Mouse (Mus musculus) cortical plate, adult 2 months (tissue): ENCODE results near the gene As3mt. TPM values are rescaled to one million over a fixed set of nuclear protein-coding genes. Genes with fewer than 3 reads are reported as not detected.

ENCODE experiments used
- H3K27ac ChIP-seq: fragments of 200-500 bp; 2 replicates; pipeline ENCODE4 v1.5.1; 2012; ENCODE audit warnings: low read length, control low read depth, inconsistent platforms; ENCODE audit not compliant: insufficient read depth
- H3K4me1 ChIP-seq: fragments of 200-500 bp; 2 replicates; pipeline ENCODE4 v1.6.1; 2011; ENCODE audit warnings: low read length; ENCODE audit not compliant: control insufficient read depth, insufficient read depth
- H3K4me3 ChIP-seq: fragments of 200-500 bp; 2 replicates; pipeline ENCODE4 v1.5.1; 2011; ENCODE audit warnings: mild to moderate bottlenecking, low read length, control low read depth; ENCODE audit not compliant: insufficient read depth
- CTCF ChIP-seq: fragments of 200-500 bp; IDR thresholded peaks from 2 replicates; pipeline ENCODE4 v1.5.1; 2011; ENCODE audit warnings: mild to moderate bottlenecking, control low read depth, low read length; ENCODE audit not compliant: insufficient read depth; ENCODE audit errors: extremely low read depth
- POLR2A ChIP-seq: fragments of 200-500 bp; IDR thresholded peaks from 2 replicates; pipeline ENCODE4 v1.6.1; 2011; ENCODE audit warnings: mild to moderate bottlenecking, low read length, control low read depth; ENCODE audit not compliant: insufficient read depth; ENCODE audit errors: extremely low read depth
- polyA plus RNA-seq: library from polyadenylated mRNA; depleted of rRNA; stranded (reverse); fragments of >200 nt; gene quantifications from 2 replicates; pipeline ENCODE4 v1.2.3, GENCODE M21; 2012

Gene As3mt
- polyA plus RNA-seq, 1 experiment = 15.5 TPM

GRCm38 (mm10) chr19:46670691-46671090, 36.6 kb upstream of the As3mt start:
- Histone ChIP-seq H3K4me1 (no peaks in the 10 kb centered on the region), H3K27ac (no peak overlapping the region), H3K4me3 (no peak overlapping the region)
- TF ChIP-seq POLR2A (no peak), CTCF (peak; percentile 87)

DNA sequence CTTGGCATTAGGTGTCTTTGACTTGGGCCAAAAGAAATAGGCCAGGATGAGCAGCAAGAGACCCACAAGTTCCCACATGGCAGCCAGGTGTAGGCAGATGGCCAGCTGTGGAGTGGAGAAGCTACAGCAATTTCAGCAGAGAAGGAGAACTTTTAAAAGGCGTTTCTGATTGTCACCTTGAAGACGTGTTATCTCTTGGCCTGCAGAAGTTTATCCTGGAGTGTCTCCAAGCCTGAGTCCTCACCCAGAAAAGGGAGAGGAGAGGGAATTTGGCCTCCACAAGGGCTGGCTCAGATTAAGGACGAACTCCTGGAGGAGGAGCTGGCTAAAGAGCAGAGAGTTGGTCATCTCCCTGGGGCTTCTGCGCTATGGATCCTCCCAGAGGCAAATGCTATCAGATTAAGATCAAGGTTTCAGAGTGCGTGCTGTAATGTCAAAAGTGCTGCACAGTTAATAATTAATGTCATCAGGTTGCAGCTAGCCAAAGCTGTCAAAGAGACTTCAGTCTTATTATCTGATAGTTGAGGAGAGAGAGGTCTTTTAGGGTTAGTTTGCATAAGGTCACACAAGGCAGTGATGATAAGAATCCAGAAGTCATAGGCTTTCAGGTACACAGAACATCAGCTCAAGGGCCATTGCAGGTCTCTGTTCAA, 34.4 kb upstream of the As3mt start, which contains the start of gene Cyp17a1:
TSS of gene Cyp17a1 (minus strand) at position 407 of the 653 bp plus-strand sequence.
- Histone ChIP-seq H3K27ac (no peak within 1 kb of the TSS), H3K4me3 (no peak within 1 kb of the TSS), H3K4me1 (no peaks in the 10 kb centered on the region)
- no peak for TF ChIP-seq POLR2A
- no peak for TF ChIP-seq CTCF

DNA sequence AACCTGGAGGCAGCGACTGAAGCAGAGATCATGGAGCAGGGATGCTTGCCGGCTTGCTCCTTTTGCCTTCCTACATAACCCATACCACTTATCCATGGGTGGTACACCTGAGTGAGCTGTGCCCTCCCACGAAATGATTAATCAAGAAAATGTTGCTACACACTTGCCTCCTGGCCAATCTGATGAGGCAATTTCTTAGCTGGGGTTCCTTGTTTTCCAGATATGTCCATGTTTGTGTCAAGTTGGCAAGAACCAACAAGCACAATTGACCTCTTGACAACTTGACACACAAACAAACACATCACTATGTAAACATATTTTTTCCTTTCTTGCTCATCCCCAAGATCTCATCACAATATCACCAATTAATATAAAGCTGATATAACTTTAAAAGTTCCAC, 31.6 kb upstream of the As3mt start:
- TF ChIP-seq CTCF (no peak), POLR2A (no peak)
- Histone ChIP-seq H3K4me3 (no peak overlapping the region), H3K4me1 (no peaks in the 10 kb centered on the region), H3K27ac (no peak overlapping the region)

- H3K27ac ChIP-seq = no peak overlapping the region
- no peak for TF ChIP-seq POLR2A
- no peak for TF ChIP-seq CTCF
- H3K4me1 ChIP-seq = no peaks in the 10 kb centered on the region
- H3K4me3 ChIP-seq = no peak overlapping the region
Measured at GRCm38 (mm10) chr19:46679720-46680383, 27.4 kb upstream of the As3mt start.

DNA sequence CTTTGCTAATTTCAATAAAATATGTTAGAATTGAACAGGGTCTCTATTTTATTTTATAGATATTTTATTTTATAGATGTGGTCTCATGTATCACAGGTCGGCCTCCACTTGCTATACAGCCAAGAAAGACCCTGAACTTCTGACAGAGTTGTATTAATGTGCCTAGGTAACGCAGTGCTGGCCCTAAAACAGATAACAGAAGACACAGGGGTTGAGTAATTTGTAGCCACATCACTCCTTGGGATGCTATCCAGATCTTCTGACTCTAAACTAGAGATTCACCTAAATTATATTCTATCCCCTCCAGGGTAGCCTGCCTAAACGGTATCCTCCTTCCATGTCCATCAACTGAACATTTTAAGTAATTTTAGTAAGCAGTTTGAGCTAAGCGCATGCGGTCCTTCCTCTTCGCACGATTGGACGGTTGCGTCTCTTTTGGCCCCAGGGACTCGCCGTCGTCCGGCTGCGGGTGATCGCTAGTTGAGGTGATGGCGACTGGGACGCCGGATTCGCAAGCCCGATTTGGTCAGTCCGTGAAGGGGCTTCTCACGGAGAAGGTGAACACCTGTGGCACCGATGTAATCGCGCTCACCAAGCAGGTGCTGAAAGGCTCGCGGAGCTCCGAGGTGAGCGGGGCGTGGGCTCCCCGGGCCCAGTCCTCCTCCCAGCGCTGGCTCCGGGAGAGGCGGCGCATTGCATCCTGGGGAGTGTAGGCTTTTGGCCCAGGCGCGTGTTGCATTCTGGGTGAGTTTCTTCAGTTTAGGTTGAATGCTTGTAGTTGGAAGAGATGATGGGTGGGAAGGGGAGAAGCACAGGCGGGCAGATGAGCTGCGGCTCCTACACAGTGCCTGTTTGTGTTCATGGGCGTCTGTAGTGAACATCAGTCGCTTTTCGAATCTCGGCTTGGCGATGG, 17.5 kb upstream of the As3mt start, which contains the start of gene Borcs7:
TSS of gene Borcs7 (plus strand) at position 447 of the 913 bp plus-strand sequence.
- peak; percentile 67 for TF ChIP-seq POLR2A
- TF ChIP-seq CTCF = no peak
- Histone ChIP-seq H3K4me1 (peaks cover 2% of the 10 kb centered on the region; the same call in 1 of the 2 replicates), H3K27ac (peak within 1 kb of the TSS; percentile 88), H3K4me3 (peak within 1 kb of the TSS; percentile 61)

DNA sequence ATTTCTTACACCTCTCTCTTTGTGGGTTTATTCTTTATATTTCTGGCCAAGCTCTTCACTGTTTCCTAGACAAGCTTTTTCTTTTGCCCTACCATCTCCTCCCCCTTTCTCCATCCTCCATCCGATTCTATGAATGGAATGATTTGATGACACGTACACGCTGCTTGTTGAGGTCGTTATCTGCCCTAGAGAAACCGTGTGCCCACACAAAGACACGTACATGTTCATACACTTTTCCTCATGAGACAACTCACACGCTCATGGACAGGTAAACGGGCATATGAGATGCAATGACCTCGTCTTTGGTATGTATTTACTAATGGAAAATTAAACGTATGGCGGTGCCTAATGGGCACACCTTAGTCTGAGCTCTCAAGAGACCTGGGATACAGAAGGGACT, 16.9 kb upstream of the As3mt start:
- no peak overlapping the region for H3K27ac ChIP-seq
- H3K4me3 ChIP-seq = peak overlapping the region; percentile 61
- H3K4me1 ChIP-seq = peaks cover 2% of the 10 kb centered on the region; the same call in 1 of the 2 replicates
- TF ChIP-seq POLR2A = no peak
- TF ChIP-seq CTCF = no peak

DNA sequence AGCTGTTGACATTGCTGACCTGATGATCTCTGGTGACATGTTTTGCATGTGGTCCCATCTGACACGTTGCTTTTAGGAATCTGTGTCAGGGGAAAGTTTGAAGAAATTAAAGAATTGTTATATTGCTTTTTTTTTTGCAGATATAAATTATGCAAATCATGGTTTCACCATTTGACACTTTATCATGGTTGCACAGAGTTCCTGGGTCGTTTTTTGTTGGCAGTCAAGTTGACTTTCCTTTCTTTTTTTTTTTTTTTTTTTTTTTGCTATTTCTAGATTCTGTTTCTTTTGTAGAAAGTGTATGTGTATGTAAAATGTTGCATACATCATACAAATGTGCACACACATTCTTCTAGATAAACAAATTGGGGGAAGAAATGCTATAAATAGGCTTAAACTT, 16.2 kb upstream of the As3mt start:
- no peak for TF ChIP-seq CTCF
- no peak for TF ChIP-seq POLR2A
- peaks cover 2% of the 10 kb centered on the region; the same call in 1 of the 2 replicates for H3K4me1 ChIP-seq
- H3K4me3 ChIP-seq = no peak overlapping the region
- H3K27ac ChIP-seq = no peak overlapping the region

DNA sequence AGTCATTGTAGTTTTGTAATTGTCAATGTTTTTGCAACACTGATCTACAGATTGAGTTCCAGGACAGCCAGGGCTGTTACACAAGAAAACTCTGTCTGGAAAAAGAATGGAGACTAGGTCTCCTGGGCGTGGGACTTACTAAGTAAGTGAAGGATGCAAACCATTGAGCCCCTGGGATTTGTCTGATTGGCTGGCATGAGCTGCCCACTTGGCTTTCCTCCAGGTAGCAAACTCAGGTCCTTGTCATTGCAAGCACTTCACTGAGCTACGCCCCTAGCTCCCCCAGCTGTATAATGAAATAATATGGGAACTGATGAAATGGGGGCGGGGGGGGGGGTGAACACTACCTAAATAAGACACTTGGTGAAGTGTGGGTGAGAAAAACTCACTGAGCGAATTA, 14.1 kb upstream of the As3mt start:
- TF ChIP-seq CTCF (no peak), POLR2A (no peak)
- no peak overlapping the region for H3K4me3 ChIP-seq
- no peak overlapping the region for H3K27ac ChIP-seq
- peaks cover 2% of the 10 kb centered on the region; the same call in 1 of the 2 replicates for H3K4me1 ChIP-seq

DNA sequence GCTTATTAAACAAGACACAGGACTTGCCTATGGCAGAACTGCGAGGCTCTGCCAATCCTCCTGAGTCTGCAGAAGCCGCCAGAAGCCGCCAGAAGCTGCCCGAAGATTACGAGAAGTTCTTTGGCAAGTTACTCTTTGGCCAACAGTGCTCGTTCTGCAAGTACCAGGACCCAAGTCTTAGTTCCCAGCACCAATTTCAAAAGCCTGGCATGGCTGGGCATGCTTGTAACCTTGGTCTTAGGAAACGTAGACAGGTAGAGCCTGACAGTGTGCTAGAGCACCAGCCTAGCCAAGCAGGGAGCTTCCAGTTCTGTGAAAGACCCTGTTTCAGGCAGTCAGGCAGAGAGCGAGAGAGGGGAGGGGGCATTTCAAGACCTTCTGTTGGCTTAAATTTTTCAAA, 10.8 kb upstream of the As3mt start:
- Histone ChIP-seq H3K4me3 (no peak overlapping the region), H3K27ac (no peak overlapping the region)
- TF ChIP-seq CTCF (no peak), POLR2A (no peak)

More for the DNA sequence above, 10.8 kb upstream of the As3mt start:
- no peaks in the 10 kb centered on the region for H3K4me1 ChIP-seq
